Mouse (Mus musculus): ENCODE measurements around the gene Phlda2.

DNA sequence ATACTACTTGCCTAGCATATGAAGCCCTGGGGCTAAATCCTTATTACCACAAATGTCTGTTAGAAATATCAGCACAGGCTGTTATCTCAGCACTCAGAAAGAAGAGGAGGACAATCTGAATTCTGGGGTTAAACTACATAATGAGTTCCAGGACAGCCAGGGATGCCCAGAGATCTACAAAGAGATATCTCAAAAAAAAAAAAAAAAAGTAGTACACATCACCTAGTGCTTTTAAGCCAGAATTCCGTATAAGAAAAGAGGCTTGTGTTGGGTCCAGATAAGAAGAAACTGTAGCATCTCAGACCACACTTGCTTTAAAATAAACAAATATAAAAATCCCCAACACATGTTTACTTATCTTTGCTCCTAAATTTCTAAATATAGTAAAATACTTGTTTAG lies 35.7 kb upstream of the Phlda2 start:
- TF ChIP-seq CTCF (conservative IDR thresholded peaks at IDR 0.05 in 1 of 2, IDR thresholded peaks at IDR 0.05 in 1 of 2; ENCODE audit: low read depth in 2 of 2, low read length in 2 of 2), result no peak
- no peak for TF ChIP-seq SIN3A (IDR thresholded peaks at IDR 0.05; ENCODE audit: low read length)
- TF ChIP-seq POLR2A (IDR thresholded peaks at IDR 0.05; ENCODE audit: low read depth, low read length), result no peak

Measured in CH12.LX (cell line).